Mouse (Mus musculus) E14TG2a.4 (cell line): ENCODE measurements around the gene Stxbp6.

Source experiments
- H3K27me3 ChIP-seq: 2 replicates; pipeline ENCODE4 v1.6.1; 2014; ENCODE audit warnings: low read length, control low read depth; ENCODE audit not compliant: insufficient read depth
- H3K36me3 ChIP-seq: 2 replicates; pipeline ENCODE4 v1.6.1; 2014; ENCODE audit warnings: low read length, control low read depth; ENCODE audit not compliant: insufficient read depth
- H3K4me1 ChIP-seq: replicated peaks from 2 replicates; pipeline ENCODE4 v1.6.1; 2014; ENCODE audit warnings: low read depth, low read length, control low read depth
- H3K4me3 ChIP-seq: replicated peaks from 2 replicates; pipeline ENCODE4 v1.5.1; 2014; ENCODE audit warnings: mild to moderate bottlenecking, low read length
- H3K9me3 ChIP-seq: 2 replicates; pipeline ENCODE4 v1.6.1; 2014; ENCODE audit warnings: low read length, control low read depth
- CTCF ChIP-seq: conservative IDR thresholded peaks from 2 replicates; pipeline ENCODE4 v1.5.1; 2014; ENCODE audit warnings: low read length
- NANOG ChIP-seq: IDR thresholded peaks from 2 replicates; pipeline ENCODE4 v1.6.1; 2014; ENCODE audit warnings: borderline replicate concordance, low read length, mixed read lengths
- POU5F1 ChIP-seq: IDR thresholded peaks from 2 replicates; pipeline ENCODE4 v1.6.1; 2014; ENCODE audit warnings: low read length, borderline replicate concordance

The Stxbp6 gene

GRCm38 (mm10) chr12:44811895-44812294 is 262.6 kb downstream of the Stxbp6 start:
- TF ChIP-seq CTCF (no peak), NANOG (no peak), POU5F1 (no peak)
- H3K27me3 ChIP-seq: no peaks in the 10 kb centered on the region
- H3K9me3 ChIP-seq: 0 out of 2 replicates have a peak, but pooled peaks cover 3% of the 10 kb centered on the region
- H3K4me3 ChIP-seq: no peak overlapping the region
- H3K4me1 ChIP-seq: no peaks in the 10 kb centered on the region
- H3K36me3 ChIP-seq: no peaks in the 10 kb centered on the region

- Histone ChIP-seq H3K4me3 (no peak overlapping the region), H3K4me1 (no peaks in the 10 kb centered on the region), H3K27me3 (no peaks in the 10 kb centered on the region), H3K9me3 (0 out of 2 replicates have a peak, but pooled peaks cover 1% of the 10 kb centered on the region), H3K36me3 (no peaks in the 10 kb centered on the region)
- TF ChIP-seq NANOG (no peak), CTCF (no peak), POU5F1 (no peak)
Observed at GRCm38 (mm10) chr12:44804213-44804612, 270.3 kb downstream of the Stxbp6 start.
